Comparison of ENCODE assay signal across 13 mouse cellular contexts in genomic region chr13:15570908-15571568, GRCm38 (mm10).
A peak's percentile ranks its signal among the peaks of the same experiment; 100 is the strongest.
DNase-seq lines count a peak whose midpoint lies in the region; ATAC-seq lines count a peak whose summit lies in the region.
"Had no signal": no experiment of that assay in that cellular context is flagged by ENCODE, and none has a peak within 500 bp of the region (broad histone marks: within the 10 kb centered on the region; RNA-seq: fewer than 3 reads in every experiment).

No protein-coding gene starts in this region.

- peaks cover 15% of the 10 kb centered on the region; the same call in 1 of the 2 replicates for H3K4me1 ChIP-seq in limb, embryonic 12.5 days (replicated peaks)
- peaks cover 11% of the 10 kb centered on the region for H3K4me1 ChIP-seq in limb, embryonic 10.5 days
- H3K4me1 ChIP-seq in liver, embryonic 12.5 days: peaks cover 11% of the 10 kb centered on the region; the same call in 1 of the 2 replicates
- H3K4me1 ChIP-seq in neural tube, embryonic 14.5 days (ENCODE audit: control insufficient read depth, insufficient read depth, low read length): no peaks in the 10 kb centered on the region; the same call in 1 of the 2 replicates
- H3K4me1 ChIP-seq: stomach, embryonic 15.5 days had no signal

- no peaks in the 10 kb centered on the region for H3K9me3 ChIP-seq in limb, embryonic 12.5 days
- H3K9me3 ChIP-seq in limb, embryonic 10.5 days (replicated peaks): no peaks in the 10 kb centered on the region
- H3K9me3 ChIP-seq in liver, embryonic 12.5 days (replicated peaks): no peaks in the 10 kb centered on the region
- H3K9me3 ChIP-seq in neural tube, embryonic 14.5 days (ENCODE audit: control insufficient read depth, low read length): no peaks in the 10 kb centered on the region
- H3K9me3 ChIP-seq: stomach, embryonic 15.5 days had no signal

- ATAC-seq in limb, embryonic 12.5 days (ENCODE audit: insufficient number of reproducible peaks, insufficient read depth, low FRiP score, low TSS enrichment, low read depth): no peak
- peak; percentile 54 for ATAC-seq in liver, embryonic 12.5 days
- ATAC-seq in neural tube, embryonic 14.5 days (ENCODE audit: low read depth): peak; percentile 58; the same call in 1 of the 2 replicates
- ATAC-seq in granulocyte monocyte progenitor cell, adult 5-6 weeks (replicated peaks; ENCODE audit: poor library complexity, severe bottlenecking): no peak

- H3K27me3 ChIP-seq in limb, embryonic 12.5 days: no peaks in the 10 kb centered on the region
- no peaks in the 10 kb centered on the region for H3K27me3 ChIP-seq in limb, embryonic 10.5 days (ENCODE audit: low read depth, poor library complexity, severe bottlenecking)
- no peaks in the 10 kb centered on the region for H3K27me3 ChIP-seq in liver, embryonic 12.5 days (replicated peaks)
- H3K27me3 ChIP-seq in neural tube, embryonic 14.5 days (ENCODE audit: control insufficient read depth, insufficient read depth, low read length): no peaks in the 10 kb centered on the region
- H3K27me3 ChIP-seq: stomach, embryonic 15.5 days had no signal

- WGBS in limb, embryonic 12.5 days: 42% methylated on average over 15 of the region's 15 CpGs
- WGBS in limb, embryonic 10.5 days: 41% methylated on average over 15 of the region's 15 CpGs
- WGBS in liver, embryonic 12.5 days (ENCODE audit: insufficient replicate concordance): 28% methylated on average over 15 of the region's 15 CpGs
- 39% methylated on average over 15 of the region's 15 CpGs for WGBS in neural tube, embryonic 14.5 days

- peak overlapping the region; percentile 9; the same call in 1 of the 2 replicates for H3K27ac ChIP-seq in limb, embryonic 12.5 days
- no peak overlapping the region for H3K27ac ChIP-seq in limb, embryonic 10.5 days
- no peak overlapping the region for H3K27ac ChIP-seq in liver, embryonic 12.5 days
- H3K27ac ChIP-seq in neural tube, embryonic 14.5 days (ENCODE audit: low read depth, low read length): no peak overlapping the region
- H3K27ac ChIP-seq: stomach, embryonic 15.5 days had no signal

- no peak overlapping the region for H3K4me2 ChIP-seq in limb, embryonic 12.5 days
- no peak overlapping the region for H3K4me2 ChIP-seq in liver, embryonic 12.5 days
- H3K4me2 ChIP-seq in neural tube, embryonic 14.5 days (ENCODE audit: low read depth, low read length): no peak overlapping the region
- H3K4me2 ChIP-seq: lung, embryonic 14.5 days; stomach, embryonic 15.5 days had no signal

- no peak overlapping the region for H3K9ac ChIP-seq in limb, embryonic 12.5 days (replicated peaks)
- no peak overlapping the region for H3K9ac ChIP-seq in liver, embryonic 12.5 days
- H3K9ac ChIP-seq in neural tube, embryonic 14.5 days (replicated peaks; ENCODE audit: low read depth, low read length): 0 out of 2 replicates have a peak overlapping the region, but pooled peaks have one; percentile 3
- H3K9ac ChIP-seq: lung, embryonic 14.5 days; stomach, embryonic 15.5 days had no signal

- 0 out of 2 replicates have a peak, but pooled peaks cover 3% of the 10 kb centered on the region for H3K36me3 ChIP-seq in limb, embryonic 12.5 days
- H3K36me3 ChIP-seq in limb, embryonic 10.5 days: peaks cover 8% of the 10 kb centered on the region; the same call in 1 of the 2 replicates
- H3K36me3 ChIP-seq in liver, embryonic 12.5 days: no peaks in the 10 kb centered on the region
- H3K36me3 ChIP-seq in neural tube, embryonic 14.5 days (ENCODE audit: control insufficient read depth, insufficient read depth, low read length): no peaks in the 10 kb centered on the region
- H3K36me3 ChIP-seq: stomach, embryonic 15.5 days had no signal

- H3K4me3 ChIP-seq in limb, embryonic 12.5 days (replicated peaks): no peak overlapping the region
- no peak overlapping the region for H3K4me3 ChIP-seq in limb, embryonic 10.5 days
- no peak overlapping the region for H3K4me3 ChIP-seq in liver, embryonic 12.5 days
- H3K4me3 ChIP-seq in neural tube, embryonic 14.5 days (ENCODE audit: low read depth, low read length): no peak overlapping the region
- H3K4me3 ChIP-seq: erythroblast, embryonic 14.5 days; stomach, embryonic 15.5 days had no signal

- peak; percentile 9 for DNase-seq in adrenal gland, adult 2 months
- no peak for DNase-seq in adrenal gland, postnatal 4 days (ENCODE audit: low spot score in 2 of 2)
- DNase-seq in limb, embryonic 10.5 days (ENCODE audit: low spot score): no peak
- DNase-seq in gastrocnemius, postnatal 4 days (ENCODE audit: low spot score in 2 of 2): no peak
- DNase-seq: adrenal gland, postnatal 25 days; cerebellum, adult 9-10 months; lung, embryonic 14.5 days had no signal

Comparison
In these comparisons a context has a peak if more than half of its experiments do, and no peak if none do; other contexts are left out.
1. ATAC-seq: peak in liver, embryonic 12.5 days (single experiment) and neural tube, embryonic 14.5 days (single experiment); none in limb, embryonic 12.5 days (single experiment) and granulocyte monocyte progenitor cell, adult 5-6 weeks (single experiment).